Mouse (Mus musculus) T-cell, adult 66 days (primary cell): Measurements from ENCODE around the gene Fam229b. TPM values are rescaled to one million over a fixed set of nuclear protein-coding genes. Genes with fewer than 3 reads are reported as not detected.

ENCODE experiments used
- total RNA-seq, 2 experiments: library from RNA; stranded (reverse); gene quantifications; 3 replicates in 1 of 2; 4 replicates in 1 of 2; pipeline ENCODE4 v1.2.4; 2023

Gene Fam229b
- not detected for total RNA-seq

DNA sequence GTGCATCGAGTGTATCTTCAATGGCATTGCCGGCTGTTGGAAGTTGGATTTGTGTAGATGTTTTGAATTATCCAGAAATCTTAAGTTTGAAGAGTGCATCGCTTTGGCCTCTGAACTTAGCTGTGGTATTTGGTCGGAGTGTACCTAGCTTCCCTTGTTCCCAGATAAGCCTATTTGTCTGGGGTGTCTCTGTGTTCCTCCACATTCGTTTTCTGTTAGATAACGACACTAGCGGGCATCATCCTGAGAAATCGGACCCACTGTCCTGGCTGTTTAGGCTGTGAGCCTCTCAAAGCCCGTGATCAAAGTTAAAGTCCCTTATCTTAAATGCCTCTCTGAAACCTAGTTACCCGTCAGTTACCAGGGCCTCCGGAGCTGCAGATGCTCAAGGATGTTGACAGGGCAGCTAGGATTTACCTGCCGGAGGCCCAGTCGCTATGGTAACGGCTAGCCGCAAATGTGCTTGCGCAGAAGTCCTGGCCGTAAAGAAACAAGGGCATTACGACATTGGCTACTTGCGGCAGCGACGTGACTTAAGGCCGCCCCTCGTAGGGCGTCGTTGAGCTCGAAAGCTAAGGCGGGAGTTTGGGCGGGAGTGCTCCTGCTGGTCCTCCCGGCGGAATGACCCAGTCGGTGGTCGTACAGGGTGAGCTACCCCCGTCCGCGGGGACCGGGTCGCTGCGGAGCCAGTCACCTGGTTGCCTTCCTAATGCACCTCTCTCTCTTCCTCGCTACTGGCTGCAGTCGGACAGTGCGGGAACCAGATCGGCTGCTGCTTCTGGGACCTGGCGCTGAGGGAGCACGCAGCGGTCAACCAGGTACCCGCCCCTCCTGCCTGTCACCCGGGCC is at the start of gene Fam229b, which contains the start of gene Tube1:
Gene Fam229b, minus strand, starts transcription at position 453 of the 849 bp plus-strand sequence.
Gene Tube1, plus strand, starts transcription at position 515 of the 849 bp plus-strand sequence.

DNA sequence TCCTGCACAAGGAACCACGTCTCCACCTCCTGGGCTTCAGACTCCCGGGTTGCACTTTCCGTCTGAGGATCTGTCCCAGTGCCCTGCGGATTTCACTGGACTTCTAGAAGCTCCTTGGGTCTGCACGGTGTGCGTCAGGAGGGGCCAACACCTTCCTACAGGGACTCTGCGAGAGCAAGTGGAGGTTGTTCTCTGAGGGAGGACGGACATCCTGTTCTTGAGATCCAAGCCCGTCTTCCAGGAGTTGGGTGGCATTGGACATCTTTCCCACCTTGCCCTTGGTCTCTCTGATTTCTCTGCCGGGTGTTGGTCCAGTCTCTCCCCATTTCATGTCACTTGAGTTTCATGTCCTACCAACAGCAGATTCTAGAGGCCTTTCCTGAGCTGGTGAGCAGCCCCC is 30.0 kb upstream of the Fam229b start, which contains the start of gene Ccn6:
Gene Ccn6, minus strand, starts transcription at position 101 of the 400 bp plus-strand sequence.

Other genes with a start within 250 kb of the Fam229b start
- under 1 TPM in 1 of 2 experiments, not detected in 1; 0.26 TPM for gene Lama4, start 168.4 kb downstream of the Fam229b start, total RNA-seq
- gene Tube1, start 62 bp upstream of the Fam229b start, total RNA-seq = 1 to 10 TPM; 7.8 to 8.4 TPM
- gene Ccn6, start 29.9 kb upstream of the Fam229b start, total RNA-seq = under 1 TPM; 0.38 to 0.41 TPM
- gene Fyn, start 234.9 kb upstream of the Fam229b start, total RNA-seq = 100 to 1,000 TPM; 249 to 271 TPM